Mouse (Mus musculus): Measurements from ENCODE around the gene Gtf3c5. TPM values are rescaled to one million over a fixed set of nuclear protein-coding genes. Genes with fewer than 3 reads are reported as not detected.

Gene Gtf3c5
- polyA plus RNA-seq, 1 experiment = 13.3 TPM

DNA sequence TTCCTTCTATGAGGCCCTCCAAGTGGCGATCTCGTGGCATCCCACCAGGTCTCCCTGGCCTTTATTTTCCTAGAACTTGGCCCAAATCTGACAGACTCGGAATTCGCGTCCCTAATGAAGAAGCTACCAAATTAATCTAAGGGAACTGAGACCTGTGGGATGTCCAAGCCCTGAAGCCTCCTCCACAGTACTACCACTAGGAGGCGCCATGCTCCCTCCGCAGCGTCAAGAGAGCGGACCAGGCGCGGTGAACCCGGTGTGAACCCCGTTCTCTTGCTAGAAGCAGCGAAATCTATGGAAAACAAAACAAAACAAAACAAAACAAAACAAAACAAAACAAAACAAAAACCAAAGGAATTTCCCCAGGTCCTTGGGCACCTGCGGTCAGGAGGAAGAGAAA lies 9.3 kb upstream of the Gtf3c5 start:
- H3K27ac ChIP-seq (ENCODE audit: insufficient read depth, low read length) = no peak overlapping the region
- H3K4me1 ChIP-seq (ENCODE audit: control insufficient read depth, insufficient read depth, insufficient read length) = no peaks in the 10 kb centered on the region
- no peaks in the 10 kb centered on the region for H3K27me3 ChIP-seq (ENCODE audit: control insufficient read depth, insufficient read depth, low read length)
- DNase-seq (ENCODE audit: low read depth in 1 of 2, low spot score in 2 of 2) = peak; percentile 35 to 70
- 9% methylated on average over 15 of the region's 15 CpGs for WGBS
- no peak overlapping the region for H3K4me3 ChIP-seq (ENCODE audit: extremely low read depth, insufficient read depth, insufficient read length)
- no peak for TF ChIP-seq POLR2A (IDR thresholded peaks at IDR 0.05; ENCODE audit: low read depth, low read length)
- peak; percentile 90; the same call in 1 of the 2 replicates for TF ChIP-seq CTCF (IDR thresholded peaks at IDR 0.05; ENCODE audit: extremely low read depth, insufficient read depth, insufficient read length, insufficient replicate concordance)
- no peaks in the 10 kb centered on the region for H3K36me3 ChIP-seq (ENCODE audit: control insufficient read depth, insufficient read depth, low read length)

DNA sequence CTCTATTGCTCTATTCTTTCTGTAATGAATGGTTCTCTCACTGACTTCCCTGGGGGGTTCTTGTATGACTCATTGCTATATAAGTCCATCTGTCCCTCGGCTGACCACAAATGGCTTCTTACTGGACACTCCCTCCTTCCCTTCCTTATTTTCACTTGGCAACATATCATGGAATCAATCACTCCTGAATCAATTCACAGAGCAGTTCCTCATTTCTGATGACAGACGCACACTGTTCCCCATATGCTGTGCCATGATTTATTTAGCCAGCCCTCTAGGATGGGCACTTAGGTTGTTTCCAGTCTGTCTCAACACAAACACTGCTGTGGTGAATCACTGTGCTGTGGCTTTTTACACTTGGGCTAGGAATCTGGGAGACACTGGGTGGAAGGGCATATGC lies 7.9 kb upstream of the Gtf3c5 start:
- WGBS = 20% methylated on average over 2 of the region's 2 CpGs
- DNase-seq (ENCODE audit: low read depth in 1 of 2, low spot score in 2 of 2) = no peak

DNA sequence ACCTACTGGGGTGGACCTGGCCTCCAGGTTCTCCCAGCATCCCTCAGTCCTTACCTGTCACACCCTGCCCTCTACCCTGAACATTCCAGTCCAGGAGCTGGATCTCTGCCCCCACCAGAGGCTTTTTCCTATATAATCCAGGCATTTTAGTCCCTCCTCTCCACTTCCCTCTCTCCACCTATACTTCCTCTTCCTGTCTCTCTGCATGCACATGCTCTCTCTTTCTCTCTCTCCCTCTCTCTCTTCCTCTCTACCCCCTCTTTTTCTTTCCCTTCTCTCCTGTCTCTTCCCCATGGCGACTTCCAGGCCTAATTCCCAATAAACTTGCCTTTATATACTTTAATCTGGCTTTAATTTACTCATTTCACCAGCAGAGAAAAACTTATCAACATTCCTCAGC lies 5.0 kb upstream of the Gtf3c5 start:
- no peaks in the 10 kb centered on the region for H3K27me3 ChIP-seq (ENCODE audit: control insufficient read depth, insufficient read depth, low read length)
- WGBS = 17% methylated on average over 1 of the region's 1 CpGs
- no peak for DNase-seq (ENCODE audit: low read depth in 1 of 2, low spot score in 2 of 2)
- TF ChIP-seq POLR2A (IDR thresholded peaks at IDR 0.05; ENCODE audit: low read depth, low read length) (no peak), CTCF (IDR thresholded peaks at IDR 0.05; ENCODE audit: extremely low read depth, insufficient read depth, insufficient read length, insufficient replicate concordance) (no peak)
- no peaks in the 10 kb centered on the region for H3K4me1 ChIP-seq (ENCODE audit: control insufficient read depth, insufficient read depth, insufficient read length)
- no peaks in the 10 kb centered on the region for H3K36me3 ChIP-seq (ENCODE audit: control insufficient read depth, insufficient read depth, low read length)
- no peak overlapping the region for H3K4me3 ChIP-seq (ENCODE audit: extremely low read depth, insufficient read depth, insufficient read length)
- no peak overlapping the region for H3K27ac ChIP-seq (ENCODE audit: insufficient read depth, low read length)

More for the DNA sequence above, 7.9 kb upstream of the Gtf3c5 start:
- Histone ChIP-seq H3K4me3 (ENCODE audit: extremely low read depth, insufficient read depth, insufficient read length) (no peak overlapping the region), H3K36me3 (ENCODE audit: control insufficient read depth, insufficient read depth, low read length) (no peaks in the 10 kb centered on the region), H3K27me3 (ENCODE audit: control insufficient read depth, insufficient read depth, low read length) (no peaks in the 10 kb centered on the region), H3K27ac (ENCODE audit: insufficient read depth, low read length) (no peak overlapping the region), H3K4me1 (ENCODE audit: control insufficient read depth, insufficient read depth, insufficient read length) (no peaks in the 10 kb centered on the region)
- TF ChIP-seq CTCF (IDR thresholded peaks at IDR 0.05; ENCODE audit: extremely low read depth, insufficient read depth, insufficient read length, insufficient replicate concordance) (no peak), POLR2A (IDR thresholded peaks at IDR 0.05; ENCODE audit: low read depth, low read length) (no peak)

DNA sequence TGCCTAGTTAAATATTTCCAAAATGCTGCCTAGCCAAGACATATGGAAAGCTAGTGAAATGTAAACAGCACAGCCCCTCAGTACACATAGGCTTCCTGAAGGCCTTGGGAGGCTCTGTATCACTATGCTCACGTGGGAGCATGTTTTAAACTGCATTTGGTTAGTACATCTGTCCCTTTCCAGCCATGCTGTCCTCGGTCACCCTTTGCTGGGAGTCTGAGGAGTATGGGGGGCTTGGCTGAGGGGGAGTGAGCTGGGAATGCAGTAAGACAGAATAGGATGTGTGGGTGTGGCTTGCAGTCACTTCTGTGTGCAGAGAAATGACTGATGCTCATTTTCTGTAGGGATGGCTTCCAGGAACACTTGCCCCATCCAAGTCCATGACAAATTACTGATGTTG lies 2.2 kb upstream of the Gtf3c5 start:
- Histone ChIP-seq H3K27ac (ENCODE audit: insufficient read depth, low read length) (no peak overlapping the region), H3K36me3 (ENCODE audit: control insufficient read depth, insufficient read depth, low read length) (no peaks in the 10 kb centered on the region), H3K4me1 (ENCODE audit: control insufficient read depth, insufficient read depth, insufficient read length) (no peaks in the 10 kb centered on the region), H3K4me3 (ENCODE audit: extremely low read depth, insufficient read depth, insufficient read length) (no peak overlapping the region), H3K27me3 (ENCODE audit: control insufficient read depth, insufficient read depth, low read length) (no peaks in the 10 kb centered on the region)
- no peak for TF ChIP-seq CTCF (IDR thresholded peaks at IDR 0.05; ENCODE audit: extremely low read depth, insufficient read depth, insufficient read length, insufficient replicate concordance)
- TF ChIP-seq POLR2A (IDR thresholded peaks at IDR 0.05; ENCODE audit: low read depth, low read length) = no peak
- no peak for DNase-seq (ENCODE audit: low read depth in 1 of 2, low spot score in 2 of 2)
- WGBS = 47% methylated on average over 2 of the region's 2 CpGs

DNA sequence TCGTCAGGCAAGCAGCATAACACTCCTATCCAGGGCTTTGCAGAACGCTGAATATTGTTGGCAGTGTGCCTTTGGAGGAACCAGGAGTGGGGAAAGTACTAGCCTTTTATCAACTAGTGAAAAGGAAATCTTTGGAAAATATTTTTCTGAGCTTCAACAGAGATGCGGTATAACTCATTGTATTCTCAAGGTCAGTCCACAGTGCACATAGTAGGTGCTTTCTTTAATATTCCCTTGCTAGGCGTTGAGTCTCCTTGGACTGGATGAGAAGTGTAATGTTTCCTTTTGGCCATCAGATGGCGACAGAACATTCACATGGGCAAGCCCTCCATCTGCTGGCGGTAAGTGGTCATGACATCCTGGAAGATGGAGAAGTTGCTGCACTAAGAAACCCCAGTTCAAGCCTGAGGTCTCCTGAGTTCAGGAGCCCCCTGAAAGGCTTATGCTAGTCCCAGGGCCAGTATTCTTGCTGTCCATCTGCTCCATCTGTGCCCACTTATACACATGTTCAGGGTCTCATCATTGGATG lies 1.6 kb upstream of the Gtf3c5 start:
- peak; percentile 99; the same call in 1 of the 2 replicates for TF ChIP-seq CTCF (IDR thresholded peaks at IDR 0.05; ENCODE audit: extremely low read depth, insufficient read depth, insufficient read length, insufficient replicate concordance)
- no peak for TF ChIP-seq POLR2A (IDR thresholded peaks at IDR 0.05; ENCODE audit: low read depth, low read length)
- DNase-seq (ENCODE audit: low read depth in 1 of 2, low spot score in 2 of 2) = peak; percentile 79 to 83
- Histone ChIP-seq H3K4me1 (ENCODE audit: control insufficient read depth, insufficient read depth, insufficient read length) (no peaks in the 10 kb centered on the region), H3K4me3 (ENCODE audit: extremely low read depth, insufficient read depth, insufficient read length) (no peak overlapping the region), H3K27ac (ENCODE audit: insufficient read depth, low read length) (no peak overlapping the region), H3K27me3 (ENCODE audit: control insufficient read depth, insufficient read depth, low read length) (no peaks in the 10 kb centered on the region), H3K36me3 (ENCODE audit: control insufficient read depth, insufficient read depth, low read length) (no peaks in the 10 kb centered on the region)
- WGBS = 17% methylated on average over 6 of the region's 6 CpGs

DNA sequence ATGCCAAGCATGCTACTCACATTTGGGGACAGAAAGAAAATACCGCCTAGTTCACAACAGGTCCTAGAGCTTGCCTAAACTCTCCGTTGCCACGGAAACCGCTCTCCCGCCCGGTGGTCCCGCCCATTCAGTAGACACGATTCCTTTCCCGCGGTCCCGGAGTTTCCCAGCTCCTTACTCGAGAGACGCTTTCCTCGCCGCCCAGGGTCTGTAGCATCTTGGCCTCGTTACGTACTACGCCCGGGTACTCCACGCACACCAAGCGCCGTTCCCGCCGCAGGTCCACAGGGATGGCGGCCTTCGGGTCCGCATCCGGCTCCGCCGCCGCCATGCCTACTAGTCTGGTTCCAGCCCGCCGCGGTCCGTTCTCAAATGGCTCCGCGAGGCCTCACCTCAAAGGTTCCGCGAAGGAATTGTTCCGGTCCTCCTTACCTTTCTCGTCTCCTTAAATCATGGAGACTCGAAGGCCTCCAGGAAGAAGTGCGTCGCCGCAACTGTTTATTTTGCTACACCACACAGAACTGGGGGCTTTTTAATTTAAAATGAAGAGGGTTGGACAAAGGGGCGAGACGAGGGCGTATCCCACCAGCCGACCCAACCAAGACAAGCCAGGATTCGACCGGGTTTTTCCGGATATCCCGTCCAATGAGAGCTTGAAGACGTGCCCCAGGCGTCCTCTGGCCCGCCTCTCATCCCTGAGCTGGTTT lies 751 bp downstream of the Gtf3c5 start:
- H3K36me3 ChIP-seq (ENCODE audit: control insufficient read depth, insufficient read depth, low read length) = no peaks in the 10 kb centered on the region
- peak overlapping the region; percentile 68 for H3K27ac ChIP-seq (ENCODE audit: insufficient read depth, low read length)
- no peaks in the 10 kb centered on the region for H3K27me3 ChIP-seq (ENCODE audit: control insufficient read depth, insufficient read depth, low read length)
- TF ChIP-seq CTCF (IDR thresholded peaks at IDR 0.05; ENCODE audit: extremely low read depth, insufficient read depth, insufficient read length, insufficient replicate concordance) = no peak
- TF ChIP-seq POLR2A (IDR thresholded peaks at IDR 0.05; ENCODE audit: low read depth, low read length) = no peak; the same call in 1 of the 2 replicates
- under 1% methylated on average over 56 of the region's 56 CpGs for WGBS
- H3K4me3 ChIP-seq (ENCODE audit: extremely low read depth, insufficient read depth, insufficient read length) = peak overlapping the region; percentile 85
- H3K4me1 ChIP-seq (ENCODE audit: control insufficient read depth, insufficient read depth, insufficient read length) = no peaks in the 10 kb centered on the region
- peak; percentile 74 to 77 for DNase-seq (ENCODE audit: low read depth in 1 of 2, low spot score in 2 of 2)

DNA sequence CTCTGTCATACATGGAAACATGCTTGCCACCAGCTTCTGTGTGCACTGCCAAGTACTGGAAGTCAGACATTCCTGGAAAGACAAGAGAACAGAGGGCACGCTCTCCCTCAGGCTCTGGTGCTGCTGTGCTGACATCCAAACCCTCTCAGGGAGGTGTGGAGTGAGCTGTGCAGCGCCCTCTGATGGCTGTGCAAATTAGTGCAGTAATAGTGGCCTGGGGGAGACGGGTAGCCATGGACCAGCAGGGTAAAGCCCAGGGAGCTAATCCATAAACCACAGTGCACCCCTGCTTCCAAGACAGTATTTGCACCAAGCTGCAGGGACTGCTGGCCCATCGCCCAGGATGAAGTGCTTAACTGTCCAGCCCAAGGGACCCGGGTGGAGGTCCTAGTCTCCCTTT lies 5.5 kb downstream of the Gtf3c5 start:
- H3K36me3 ChIP-seq (ENCODE audit: control insufficient read depth, insufficient read depth, low read length) = peaks cover 5% of the 10 kb centered on the region
- no peaks in the 10 kb centered on the region for H3K4me1 ChIP-seq (ENCODE audit: control insufficient read depth, insufficient read depth, insufficient read length)
- H3K27me3 ChIP-seq (ENCODE audit: control insufficient read depth, insufficient read depth, low read length) = no peaks in the 10 kb centered on the region
- TF ChIP-seq CTCF (IDR thresholded peaks at IDR 0.05; ENCODE audit: extremely low read depth, insufficient read depth, insufficient read length, insufficient replicate concordance) = peak; percentile 24; the same call in 1 of the 2 replicates
- TF ChIP-seq POLR2A (IDR thresholded peaks at IDR 0.05; ENCODE audit: low read depth, low read length) = no peak
- peak in 1 of 2 experiments; percentile 25 for DNase-seq (ENCODE audit: low read depth in 1 of 2, low spot score in 2 of 2)
- no peak overlapping the region for H3K4me3 ChIP-seq (ENCODE audit: extremely low read depth, insufficient read depth, insufficient read length)
- WGBS = 86% methylated on average over 5 of the region's 5 CpGs
- no peak overlapping the region for H3K27ac ChIP-seq (ENCODE audit: insufficient read depth, low read length)
